ENCODE assay signal across 8 mouse cellular contexts in genomic region chr12:80463666-80464269, GRCm38 (mm10). TPM values are rescaled to one million over a fixed set of nuclear protein-coding genes. Genes with fewer than 3 reads are reported as not detected.
A peak's percentile ranks its signal among the peaks of the same experiment; 100 is the strongest.
DNase-seq lines count a peak whose midpoint lies in the region; ATAC-seq and TF ChIP-seq lines count a peak whose summit lies in the region.

No protein-coding gene starts in this region.

- 11% methylated on average over 17 of the region's 17 CpGs for WGBS in embryonic facial prominence, embryonic 10.5 days
- 8% methylated on average over 17 of the region's 17 CpGs for WGBS in heart, embryonic 13.5 days
- WGBS in limb, embryonic 14.5 days = 4% methylated on average over 17 of the region's 17 CpGs
- 6% methylated on average over 17 of the region's 17 CpGs for WGBS in stomach, embryonic 14.5 days

- H3K9ac ChIP-seq in heart, embryonic 13.5 days = peak overlapping the region; percentile 90
- H3K9ac ChIP-seq in limb, embryonic 14.5 days (ENCODE audit: low read depth, low read length, severe bottlenecking) = peak overlapping the region; percentile 72
- H3K9ac ChIP-seq in stomach, embryonic 14.5 days (replicated peaks; ENCODE audit: low read depth, low read length) = peak overlapping the region; percentile 49; the same call in 1 of the 2 replicates

- peak overlapping the region; percentile 94 for H3K27ac ChIP-seq in embryonic facial prominence, embryonic 10.5 days (replicated peaks)
- peak overlapping the region; percentile 70 for H3K27ac ChIP-seq in heart, embryonic 13.5 days (replicated peaks)
- H3K27ac ChIP-seq in limb, embryonic 14.5 days (replicated peaks; ENCODE audit: low read depth, low read length) = peak overlapping the region; percentile 84
- peak overlapping the region; percentile 71 for H3K27ac ChIP-seq in stomach, embryonic 14.5 days (ENCODE audit: low read length)

- DNase-seq in embryonic facial prominence, embryonic 10.5 days (ENCODE audit: low spot score) = peak; percentile 11
- peak; percentile 21 for DNase-seq in limb, embryonic 14.5 days (ENCODE audit: low spot score)
- no peak for DNase-seq in layer of hippocampus, postnatal 25 days (ENCODE audit: extremely low spot score in 1 of 2, low spot score in 1 of 2)

- H3K27me3 ChIP-seq in megakaryocyte, embryonic 14.5 days (replicated peaks) = peaks cover 3% of the 10 kb centered on the region
- H3K27me3 ChIP-seq in embryonic facial prominence, embryonic 10.5 days (replicated peaks; ENCODE audit: low read depth, poor library complexity, severe bottlenecking) = no peaks in the 10 kb centered on the region
- no peaks in the 10 kb centered on the region for H3K27me3 ChIP-seq in heart, embryonic 13.5 days (replicated peaks)
- H3K27me3 ChIP-seq in limb, embryonic 14.5 days (ENCODE audit: control insufficient read depth, insufficient read depth, low read length) = no peaks in the 10 kb centered on the region
- H3K27me3 ChIP-seq in stomach, embryonic 14.5 days (ENCODE audit: control insufficient read depth, insufficient read depth, low read length) = no peaks in the 10 kb centered on the region

- ATAC-seq in megakaryocyte, adult 5-6 weeks (ENCODE audit: poor library complexity, severe bottlenecking) = no peak
- no peak for ATAC-seq in heart, embryonic 13.5 days (ENCODE audit: extremely low read depth, insufficient number of reproducible peaks, low FRiP score, low TSS enrichment)
- no peak for ATAC-seq in limb, embryonic 14.5 days (ENCODE audit: low FRiP score, low read depth)
- ATAC-seq in stomach, embryonic 14.5 days (ENCODE audit: insufficient number of reproducible peaks, insufficient read depth, low FRiP score, low read depth) = no peak
- no peak for ATAC-seq in CD4-positive, CD25-positive, alpha-beta regulatory T cell, adult 4 months

- no peak for TF ChIP-seq POLR2A in limb, embryonic 14.5 days (IDR thresholded peaks at IDR 0.05; ENCODE audit: borderline replicate concordance, extremely low read depth, insufficient read depth, insufficient read length)

- peaks cover 21% of the 10 kb centered on the region for H3K4me1 ChIP-seq in megakaryocyte, embryonic 14.5 days
- H3K4me1 ChIP-seq in embryonic facial prominence, embryonic 10.5 days = peaks cover 7% of the 10 kb centered on the region
- 0 out of 2 replicates have a peak, but pooled peaks cover 3% of the 10 kb centered on the region for H3K4me1 ChIP-seq in heart, embryonic 13.5 days
- H3K4me1 ChIP-seq in limb, embryonic 14.5 days (ENCODE audit: control insufficient read depth, insufficient read depth, low read length) = 0 out of 2 replicates have a peak, but pooled peaks cover 3% of the 10 kb centered on the region
- H3K4me1 ChIP-seq in stomach, embryonic 14.5 days (ENCODE audit: control insufficient read depth, insufficient read depth, low read length) = peaks cover 3% of the 10 kb centered on the region; the same call in 1 of the 2 replicates

- no peaks in the 10 kb centered on the region for H3K36me3 ChIP-seq in megakaryocyte, embryonic 14.5 days (replicated peaks; ENCODE audit: low read length)
- H3K36me3 ChIP-seq in embryonic facial prominence, embryonic 10.5 days (replicated peaks) = peaks cover 5% of the 10 kb centered on the region; the same call in 1 of the 2 replicates
- H3K36me3 ChIP-seq in heart, embryonic 13.5 days = no peaks in the 10 kb centered on the region
- H3K36me3 ChIP-seq in limb, embryonic 14.5 days (ENCODE audit: control insufficient read depth, insufficient read depth, low read length) = no peaks in the 10 kb centered on the region
- no peaks in the 10 kb centered on the region for H3K36me3 ChIP-seq in stomach, embryonic 14.5 days (ENCODE audit: control insufficient read depth, insufficient read depth, low read length)

- H3K9me3 ChIP-seq in megakaryocyte, embryonic 14.5 days = peaks cover 9% of the 10 kb centered on the region
- no peaks in the 10 kb centered on the region for H3K9me3 ChIP-seq in embryonic facial prominence, embryonic 10.5 days
- no peaks in the 10 kb centered on the region for H3K9me3 ChIP-seq in heart, embryonic 13.5 days
- no peaks in the 10 kb centered on the region for H3K9me3 ChIP-seq in limb, embryonic 14.5 days (ENCODE audit: control insufficient read depth, low read length)
- no peaks in the 10 kb centered on the region for H3K9me3 ChIP-seq in stomach, embryonic 14.5 days (ENCODE audit: control insufficient read depth, low read depth, low read length)

- peak overlapping the region; percentile 86 for H3K4me2 ChIP-seq in heart, embryonic 13.5 days
- H3K4me2 ChIP-seq in limb, embryonic 14.5 days (replicated peaks; ENCODE audit: low read depth, low read length, severe bottlenecking) = peak overlapping the region; percentile 66
- peak overlapping the region; percentile 72 for H3K4me2 ChIP-seq in stomach, embryonic 14.5 days (replicated peaks; ENCODE audit: low read depth, low read length)

- H3K4me3 ChIP-seq in megakaryocyte, embryonic 14.5 days (replicated peaks) = peak overlapping the region; percentile 99
- peak overlapping the region; percentile 91 for H3K4me3 ChIP-seq in embryonic facial prominence, embryonic 10.5 days
- peak overlapping the region; percentile 83 for H3K4me3 ChIP-seq in heart, embryonic 13.5 days
- peak overlapping the region; percentile 88 for H3K4me3 ChIP-seq in limb, embryonic 14.5 days (replicated peaks; ENCODE audit: low read length)
- H3K4me3 ChIP-seq in stomach, embryonic 14.5 days (ENCODE audit: low read depth, low read length) = peak overlapping the region; percentile 65

RNA-seq across cellular contexts. Expression of gene Exd2, which starts 0.9 kb away (rescaled TPM):
- polyA plus RNA-seq in megakaryocyte, embryonic 14.5 days (2012; ENCODE audit: insufficient read depth, low replicate concordance) = 1.4 TPM in 1 of 2 replicates, not detected in the other
- total RNA-seq in megakaryocyte, adult 5-6 weeks (2015) = 10.6 and 11.1 TPM in 2 replicates
- 9.9 and 12.9 TPM in 2 replicates for total RNA-seq in megakaryocyte, adult 5-6 weeks (2017)
- 30.8 and 32.4 TPM in 2 replicates for polyA plus RNA-seq in embryonic facial prominence, embryonic 10.5 days (2016; fragmentation: Nextera tagmentation; extraction: Ambion mirVana)
- polyA plus RNA-seq in heart, embryonic 13.5 days (2015; fragmentation: Nextera tagmentation; extraction: Ambion mirVana) = 16.6 and 16.9 TPM in 2 replicates
- polyA plus RNA-seq in limb, embryonic 14.5 days (2012; rRNA removed) = 30.5 and 33.1 TPM in 2 replicates
- polyA plus RNA-seq in limb, embryonic 14.5 days (2014; fragmentation: Nextera tagmentation; extraction: Ambion mirVana) = 22.8 and 28.7 TPM in 2 replicates
- polyA plus RNA-seq in stomach, embryonic 14.5 days (2014; fragmentation: Nextera tagmentation; extraction: Ambion mirVana) = 33.0 and 34.4 TPM in 2 replicates
- polyA plus RNA-seq in CD4-positive, CD25-positive, alpha-beta regulatory T cell, adult 4 months (2017; shearing (Covaris generic)) = 10 to 100 TPM; 17.7 to 35.3 TPM
- total RNA-seq in layer of hippocampus, postnatal 25 days (2021) = 100 to 1,000 TPM in 1 of 2 experiments, 10 to 100 TPM in 1; 91.5 to 107 TPM

RNA-seq across cellular contexts. Expression of gene Dcaf5, which starts 27.4 kb away (rescaled TPM):
- 9.9 and 10.8 TPM in 2 replicates for polyA plus RNA-seq in megakaryocyte, embryonic 14.5 days (2012; ENCODE audit: insufficient read depth, low replicate concordance)
- total RNA-seq in megakaryocyte, adult 5-6 weeks (2015) = 8.5 and 9.5 TPM in 2 replicates
- total RNA-seq in megakaryocyte, adult 5-6 weeks (2017) = 14.2 and 15.4 TPM in 2 replicates
- polyA plus RNA-seq in embryonic facial prominence, embryonic 10.5 days (2016; fragmentation: Nextera tagmentation; extraction: Ambion mirVana) = 11.2 and 13.5 TPM in 2 replicates
- polyA plus RNA-seq in heart, embryonic 13.5 days (2015; fragmentation: Nextera tagmentation; extraction: Ambion mirVana) = 9.2 and 10.6 TPM in 2 replicates
- polyA plus RNA-seq in limb, embryonic 14.5 days (2012; rRNA removed) = 27.8 and 33.9 TPM in 2 replicates
- 13.9 and 15.6 TPM in 2 replicates for polyA plus RNA-seq in limb, embryonic 14.5 days (2014; fragmentation: Nextera tagmentation; extraction: Ambion mirVana)
- 11.9 and 12.6 TPM in 2 replicates for polyA plus RNA-seq in stomach, embryonic 14.5 days (2014; fragmentation: Nextera tagmentation; extraction: Ambion mirVana)
- polyA plus RNA-seq in CD4-positive, CD25-positive, alpha-beta regulatory T cell, adult 4 months (2017; shearing (Covaris generic)) = 10 to 100 TPM; 14.9 to 18.2 TPM
- total RNA-seq in layer of hippocampus, postnatal 25 days (2021) = 10 to 100 TPM; 66.7 to 84.1 TPM

RNA-seq across cellular contexts. Expression of gene Galnt16, which starts 54.3 kb away (rescaled TPM):
- not detected in 2 replicates for polyA plus RNA-seq in megakaryocyte, embryonic 14.5 days (2012; ENCODE audit: insufficient read depth, low replicate concordance)
- total RNA-seq in megakaryocyte, adult 5-6 weeks (2015) = not detected in 2 replicates
- total RNA-seq in megakaryocyte, adult 5-6 weeks (2017) = not detected in 2 replicates
- 14.1 and 16.4 TPM in 2 replicates for polyA plus RNA-seq in embryonic facial prominence, embryonic 10.5 days (2016; fragmentation: Nextera tagmentation; extraction: Ambion mirVana)
- 3.2 and 3.7 TPM in 2 replicates for polyA plus RNA-seq in heart, embryonic 13.5 days (2015; fragmentation: Nextera tagmentation; extraction: Ambion mirVana)
- polyA plus RNA-seq in limb, embryonic 14.5 days (2012; rRNA removed) = 19.1 and 20.2 TPM in 2 replicates
- 12.4 and 15.7 TPM in 2 replicates for polyA plus RNA-seq in limb, embryonic 14.5 days (2014; fragmentation: Nextera tagmentation; extraction: Ambion mirVana)
- polyA plus RNA-seq in stomach, embryonic 14.5 days (2014; fragmentation: Nextera tagmentation; extraction: Ambion mirVana) = 10.8 and 11.3 TPM in 2 replicates
- 1 to 10 TPM in 1 of 2 experiments, not detected in 1; 1.2 TPM for polyA plus RNA-seq in CD4-positive, CD25-positive, alpha-beta regulatory T cell, adult 4 months (2017; shearing (Covaris generic))
- total RNA-seq in layer of hippocampus, postnatal 25 days (2021) = 100 to 1,000 TPM; 152 to 160 TPM

Comparison
In these comparisons a context has a peak if more than half of its experiments do, and no peak if none do; other contexts are left out.
1. DNase-seq: peak in embryonic facial prominence, embryonic 10.5 days (single experiment) and limb, embryonic 14.5 days (single experiment); none in layer of hippocampus, postnatal 25 days (0 of 2).
2. Peak in every context shown above with its lines, with median percentiles within 50 percentile points of each other: H3K4me3 ChIP-seq, H3K27ac ChIP-seq, H3K4me2 ChIP-seq and H3K9ac ChIP-seq.